Mouse (Mus musculus) midbrain, embryonic 16.5 days (tissue): ENCODE measurements around the gene Rpusd2. TPM values are rescaled to one million over a fixed set of nuclear protein-coding genes. Genes with fewer than 3 reads are reported as not detected.

ENCODE experiments used
- ATAC-seq: fragments of 200-750 bp; cut with Nextera tagmentation; 2 replicates; pipeline ENCODE4 v1.8.0; 2017; ENCODE audit warnings: moderate TSS enrichment
- H3K27ac ChIP-seq: fragments of 300-500 bp; sonication (generic); 2 replicates; pipeline ENCODE4 v1.5.1; 2014; ENCODE audit warnings: mild to moderate bottlenecking, low read length, mixed read lengths
- H3K27me3 ChIP-seq: fragments of 300-500 bp; sonication (generic); 2 replicates; pipeline ENCODE4 v1.6.1; 2014; ENCODE audit warnings: low read depth, low read length, mixed read lengths; ENCODE audit not compliant: control insufficient read depth, insufficient read depth
- H3K36me3 ChIP-seq: fragments of 300-500 bp; sonication (generic); 2 replicates; pipeline ENCODE4 v1.6.1; 2014; ENCODE audit warnings: mild to moderate bottlenecking, low read length, moderate library complexity, mixed read lengths; ENCODE audit not compliant: control insufficient read depth, insufficient read depth
- H3K4me1 ChIP-seq: fragments of 300-500 bp; sonication (generic); 2 replicates; pipeline ENCODE4 v1.6.1; 2014; ENCODE audit warnings: mild to moderate bottlenecking, low read length, mixed read lengths; ENCODE audit not compliant: control insufficient read depth, insufficient read depth
- H3K4me2 ChIP-seq: fragments of 300-500 bp; sonication (generic); 2 replicates; pipeline ENCODE4 v1.6.1; 2014; ENCODE audit warnings: mild to moderate bottlenecking, low read length, mixed read lengths
- H3K4me3 ChIP-seq: fragments of 300-500 bp; sonication (generic); 2 replicates; pipeline ENCODE4 v1.5.1; 2014; ENCODE audit warnings: low read depth, mild to moderate bottlenecking, low read length, moderate library complexity, mixed read lengths
- H3K9ac ChIP-seq: fragments of 300-500 bp; sonication (generic); 2 replicates; pipeline ENCODE4 v1.6.1; 2014; ENCODE audit warnings: low read depth, low read length, mixed read lengths
- H3K9me3 ChIP-seq: fragments of 300-500 bp; sonication (generic); replicated peaks from 2 replicates; pipeline ENCODE4 v1.6.1; 2014; ENCODE audit warnings: mild to moderate bottlenecking, low read length, mixed read lengths; ENCODE audit not compliant: control insufficient read depth, poor library complexity, severe bottlenecking
- WGBS: fragments of 180-500 bp; shearing (Covaris S2); extraction: QIAGEN DNeasy Blood & Tissue Kit; methylation state at CpG from one replicate; pipeline ENCODE4 v1.1.7; 2014; 5-methylcytosine and 5-hydroxymethylcytosine counted together
- polyA plus RNA-seq: library from polyadenylated mRNA; unstranded; fragments of >200 nt; fragmentation: Nextera tagmentation; extraction: Ambion mirVana; gene quantifications from 2 replicates; pipeline ENCODE4 v1.2.1, GENCODE M21; 2015

Rpusd2 gene
- 4.1 and 4.5 TPM in 2 replicates for polyA plus RNA-seq

- WGBS: under 1% methylated on average over 49 of the region's 49 CpGs
- Histone ChIP-seq H3K4me3 (peak within 1 kb of the TSS; percentile 95), H3K4me1 (peaks cover 9% of the 10 kb centered on the region), H3K9ac (peak within 1 kb of the TSS; percentile 81), H3K9me3 (no peaks in the 10 kb centered on the region), H3K4me2 (peak within 1 kb of the TSS; percentile 69), H3K36me3 (peaks cover 4% of the 10 kb centered on the region), H3K27me3 (no peaks in the 10 kb centered on the region), H3K27ac (peak within 1 kb of the TSS; percentile 86)
- peak; percentile 94 for ATAC-seq
Observed at GRCm38 (mm10) chr2:119034656-119035396, at the start of gene Rpusd2. Rpusd2 (plus strand) TSS chr2:119034790.

DNA sequence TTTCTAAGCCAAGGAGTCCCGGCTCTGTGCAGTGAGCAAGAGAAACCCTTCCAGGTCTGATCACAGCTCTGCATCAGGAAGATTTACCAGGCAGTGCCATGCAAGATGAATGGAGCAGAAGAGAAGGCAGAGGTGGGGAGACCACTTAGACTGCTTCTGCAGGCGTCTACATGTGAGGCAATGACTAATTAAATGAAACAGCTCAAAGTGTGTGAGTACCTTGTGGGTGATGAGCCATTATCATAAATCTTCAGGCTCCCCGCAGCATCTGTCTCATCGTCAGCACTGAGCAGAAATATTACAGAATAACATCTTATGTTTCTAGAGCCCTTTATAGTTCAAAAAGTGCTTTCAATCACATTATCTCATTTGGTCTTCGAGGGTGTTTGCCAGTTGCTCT, 39.1 kb upstream of the Rpusd2 start:
- ATAC-seq: peak; percentile 29; the same call in 1 of the 2 replicates
- no peaks in the 10 kb centered on the region for H3K36me3 ChIP-seq
- WGBS: 48% methylated on average over 5 of the region's 5 CpGs

GRCm38 (mm10) chr2:118995919-118996797, 38.4 kb upstream of the Rpusd2 start:
- H3K4me2 ChIP-seq: no peak overlapping the region
- H3K27me3 ChIP-seq: no peaks in the 10 kb centered on the region
- H3K4me1 ChIP-seq: peaks cover 11% of the 10 kb centered on the region
- H3K9ac ChIP-seq: peak overlapping the region; percentile 38; the same call in 1 of the 2 replicates
- H3K4me3 ChIP-seq: no peak overlapping the region
- no peaks in the 10 kb centered on the region for H3K36me3 ChIP-seq
- no peaks in the 10 kb centered on the region for H3K9me3 ChIP-seq
- WGBS: 32% methylated on average over 16 of the region's 16 CpGs
- H3K27ac ChIP-seq: no peak overlapping the region; the same call in 1 of the 2 replicates
- ATAC-seq: peak; percentile 86

More for the DNA sequence above, 39.1 kb upstream of the Rpusd2 start:
- no peak overlapping the region for H3K4me2 ChIP-seq
- H3K4me3 ChIP-seq: no peak overlapping the region
- H3K27ac ChIP-seq: no peak overlapping the region; the same call in 1 of the 2 replicates
- H3K9me3 ChIP-seq: 0 out of 2 replicates have a peak, but pooled peaks cover under 1% of the 10 kb centered on the region
- no peaks in the 10 kb centered on the region for H3K27me3 ChIP-seq
- no peak overlapping the region for H3K9ac ChIP-seq
- peaks cover 11% of the 10 kb centered on the region for H3K4me1 ChIP-seq

- WGBS: 19% methylated on average over 1 of the region's 1 CpGs
- Histone ChIP-seq H3K36me3 (no peaks in the 10 kb centered on the region), H3K27ac (no peak overlapping the region), H3K4me3 (no peak overlapping the region), H3K9me3 (no peaks in the 10 kb centered on the region), H3K4me1 (peaks cover 11% of the 10 kb centered on the region), H3K4me2 (no peak overlapping the region), H3K27me3 (no peaks in the 10 kb centered on the region), H3K9ac (no peak overlapping the region)
- peak; percentile 55 for ATAC-seq
Observed at GRCm38 (mm10) chr2:118996798-118997105, 37.8 kb upstream of the Rpusd2 start.

GRCm38 (mm10) chr2:118998115-118998866, 36.3 kb upstream of the Rpusd2 start:
- H3K4me2 ChIP-seq: no peak overlapping the region
- H3K36me3 ChIP-seq: no peaks in the 10 kb centered on the region
- H3K27ac ChIP-seq: no peak overlapping the region
- peaks cover 11% of the 10 kb centered on the region for H3K4me1 ChIP-seq
- no peaks in the 10 kb centered on the region for H3K27me3 ChIP-seq
- no peak overlapping the region for H3K4me3 ChIP-seq
- 79% methylated on average over 6 of the region's 6 CpGs for WGBS
- no peak overlapping the region for H3K9ac ChIP-seq
- ATAC-seq: no peak
- no peaks in the 10 kb centered on the region for H3K9me3 ChIP-seq

DNA sequence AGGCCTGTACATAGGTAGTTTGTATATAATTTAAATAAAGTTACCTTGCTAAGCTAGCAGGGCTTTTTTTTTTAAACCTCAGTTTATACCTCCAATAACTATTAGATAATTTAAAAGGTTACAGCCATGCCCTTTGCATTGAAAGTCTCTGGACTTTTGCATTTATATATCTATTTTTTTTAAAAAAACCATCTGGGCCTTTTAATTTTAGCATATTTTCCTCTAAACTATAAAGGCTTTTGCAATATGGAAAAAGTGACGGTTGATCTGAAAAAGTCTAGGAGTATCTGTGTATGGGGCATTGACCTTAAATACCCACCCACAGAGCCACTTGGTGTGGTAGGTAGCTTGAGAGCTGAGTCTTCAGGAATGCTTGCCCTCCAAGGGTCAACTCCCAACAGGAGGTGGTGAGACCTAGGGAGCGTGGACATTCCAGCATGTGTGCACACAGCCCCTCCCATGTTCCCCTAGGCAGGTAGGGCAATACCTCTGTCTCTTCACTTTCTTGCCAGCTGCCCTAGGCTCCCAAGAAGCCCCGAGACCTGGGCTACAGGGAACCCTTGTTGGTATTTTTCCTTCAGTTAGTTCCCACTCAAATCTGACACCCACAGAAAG, 35.5 kb upstream of the Rpusd2 start:
- H3K4me3 ChIP-seq: no peak overlapping the region
- ATAC-seq: no peak
- H3K27ac ChIP-seq: no peak overlapping the region
- H3K9ac ChIP-seq: no peak overlapping the region
- peaks cover 11% of the 10 kb centered on the region for H3K4me1 ChIP-seq
- no peaks in the 10 kb centered on the region for H3K27me3 ChIP-seq
- H3K9me3 ChIP-seq: no peaks in the 10 kb centered on the region
- H3K4me2 ChIP-seq: no peak overlapping the region
- H3K36me3 ChIP-seq: no peaks in the 10 kb centered on the region
- WGBS: 41% methylated on average over 3 of the region's 3 CpGs

GRCm38 (mm10) chr2:119006886-119007285, 27.7 kb upstream of the Rpusd2 start:
- Histone ChIP-seq H3K9ac (no peak overlapping the region), H3K4me1 (no peaks in the 10 kb centered on the region), H3K4me2 (no peak overlapping the region), H3K27me3 (no peaks in the 10 kb centered on the region), H3K4me3 (no peak overlapping the region), H3K36me3 (no peaks in the 10 kb centered on the region), H3K27ac (no peak overlapping the region), H3K9me3 (no peaks in the 10 kb centered on the region)
- 89% methylated on average over 7 of the region's 7 CpGs for WGBS
- ATAC-seq: no peak

- ATAC-seq: no peak
- 97% methylated on average over 2 of the region's 2 CpGs for WGBS
- no peaks in the 10 kb centered on the region for H3K27me3 ChIP-seq
- no peaks in the 10 kb centered on the region for H3K4me1 ChIP-seq
- H3K36me3 ChIP-seq: no peaks in the 10 kb centered on the region
- no peak overlapping the region for H3K4me3 ChIP-seq
- no peaks in the 10 kb centered on the region for H3K9me3 ChIP-seq
- no peak overlapping the region for H3K4me2 ChIP-seq
- no peak overlapping the region for H3K27ac ChIP-seq
- no peak overlapping the region for H3K9ac ChIP-seq
Observed at GRCm38 (mm10) chr2:119009376-119009775, 25.2 kb upstream of the Rpusd2 start.
